Comparison of ENCODE assay signal across 9 mouse cellular contexts in genomic region chr15:77018740-77019340, GRCm38 (mm10). TPM values are rescaled to one million over a fixed set of nuclear protein-coding genes. Genes with fewer than 3 reads are reported as not detected.
A peak's percentile ranks its signal among the peaks of the same experiment; 100 is the strongest.
DNase-seq lines count a peak whose midpoint lies in the region; ATAC-seq lines count a peak whose summit lies in the region.
"Had no signal": no experiment of that assay in that cellular context is flagged by ENCODE, and none has a peak within 500 bp of the region (broad histone marks: within the 10 kb centered on the region; RNA-seq: fewer than 3 reads in every experiment).

No protein-coding gene starts in this region.

- H3K4me2 ChIP-seq in heart, embryonic 13.5 days: peak overlapping the region; percentile 47
- H3K4me2 ChIP-seq in neural tube, embryonic 15.5 days: no peak overlapping the region
- H3K4me2 ChIP-seq: hindbrain, embryonic 15.5 days had no signal

- DNase-seq in cerebellum, postnatal 10 days: peak; percentile 56 to 59
- no peak for DNase-seq in cerebellum, adult 9-10 months
- peak; percentile 59 to 69 for DNase-seq in kidney, postnatal 4 days
- no peak for DNase-seq in kidney, adult 9 months
- peak; percentile 57 for DNase-seq in A20 (ENCODE audit: low read depth, low spot score)

- H3K36me3 ChIP-seq in heart, embryonic 13.5 days: peaks cover 14% of the 10 kb centered on the region
- H3K36me3 ChIP-seq in neural tube, embryonic 15.5 days: no peaks in the 10 kb centered on the region
- H3K36me3 ChIP-seq: hindbrain, embryonic 15.5 days had no signal

- H3K4me3 ChIP-seq in heart, embryonic 13.5 days: peak overlapping the region; percentile 8; the same call in 1 of the 2 replicates
- H3K4me3 ChIP-seq in neural tube, embryonic 15.5 days (replicated peaks): no peak overlapping the region
- H3K4me3 ChIP-seq: hindbrain, embryonic 15.5 days had no signal

- no peak; the same call in 1 of the 2 replicates for ATAC-seq in heart, embryonic 13.5 days (ENCODE audit: extremely low read depth, insufficient number of reproducible peaks, low FRiP score, low TSS enrichment)
- no peak for ATAC-seq in neural tube, embryonic 15.5 days (ENCODE audit: low FRiP score)
- ATAC-seq in erythroid progenitor cell, adult 5-6 weeks (replicated peaks; ENCODE audit: low FRiP score, poor library complexity, severe bottlenecking): no peak

- H3K9ac ChIP-seq in heart, embryonic 13.5 days: peak overlapping the region; percentile 68
- no peak overlapping the region for H3K9ac ChIP-seq in neural tube, embryonic 15.5 days (replicated peaks)
- H3K9ac ChIP-seq: hindbrain, embryonic 15.5 days had no signal

- H3K4me1 ChIP-seq in heart, embryonic 13.5 days: peaks cover 95% of the 10 kb centered on the region
- H3K4me1 ChIP-seq in neural tube, embryonic 15.5 days: peaks cover 13% of the 10 kb centered on the region

- H3K9me3 ChIP-seq in heart, embryonic 13.5 days: no peaks in the 10 kb centered on the region
- H3K9me3 ChIP-seq in neural tube, embryonic 15.5 days (replicated peaks): no peaks in the 10 kb centered on the region
- H3K9me3 ChIP-seq: hindbrain, embryonic 15.5 days had no signal

- 30% methylated on average over 6 of the region's 6 CpGs for WGBS in heart, embryonic 13.5 days
- WGBS in neural tube, embryonic 15.5 days: 68% methylated on average over 6 of the region's 6 CpGs

- H3K27ac ChIP-seq in heart, embryonic 13.5 days (replicated peaks): peak overlapping the region; percentile 95
- H3K27ac ChIP-seq in neural tube, embryonic 15.5 days (replicated peaks): no peak overlapping the region
- H3K27ac ChIP-seq: hindbrain, embryonic 15.5 days had no signal

- H3K27me3 ChIP-seq in heart, embryonic 13.5 days (replicated peaks): no peaks in the 10 kb centered on the region
- H3K27me3 ChIP-seq in neural tube, embryonic 15.5 days (replicated peaks): no peaks in the 10 kb centered on the region
- H3K27me3 ChIP-seq: hindbrain, embryonic 15.5 days had no signal

RNA-seq across cellular contexts. Expression of gene Apol6, which starts 25.7 kb away (rescaled TPM):
- polyA plus RNA-seq in heart, embryonic 13.5 days (2015; fragmentation: Nextera tagmentation; extraction: Ambion mirVana): 0.06 and 0.15 TPM in 2 replicates
- polyA plus RNA-seq in neural tube, embryonic 15.5 days (2015; fragmentation: Nextera tagmentation; extraction: Ambion mirVana): 0.54 TPM in 1 of 2 replicates, not detected in the other
- not detected in 2 replicates for total RNA-seq in erythroid progenitor cell, adult 5-6 weeks (2015; ENCODE audit: low replicate concordance)
- not detected in 2 replicates for total RNA-seq in erythroid progenitor cell, adult 5-6 weeks (2017; ENCODE audit: low replicate concordance)
- polyA plus RNA-seq: hindbrain, embryonic 15.5 days had no signal

RNA-seq across cellular contexts. Expression of gene Mb, which starts 31.6 kb away (rescaled TPM):
- 519 and 566 TPM in 2 replicates for polyA plus RNA-seq in heart, embryonic 13.5 days (2015; fragmentation: Nextera tagmentation; extraction: Ambion mirVana)
- 1.3 TPM in 2 replicates for polyA plus RNA-seq in neural tube, embryonic 15.5 days (2015; fragmentation: Nextera tagmentation; extraction: Ambion mirVana)
- total RNA-seq in erythroid progenitor cell, adult 5-6 weeks (2015; ENCODE audit: low replicate concordance): not detected in 2 replicates
- total RNA-seq in erythroid progenitor cell, adult 5-6 weeks (2017; ENCODE audit: low replicate concordance): not detected in 2 replicates

Comparison
In these comparisons a context has a peak if more than half of its experiments do, and no peak if none do; other contexts are left out.
1. DNase-seq: peak in cerebellum, postnatal 10 days (2 of 2), kidney, postnatal 4 days (2 of 2) and A20 (single experiment); none in cerebellum, adult 9-10 months (single experiment) and kidney, adult 9 months (single experiment).
2. RNA of gene Mb, which starts 31.6 kb away (polyA plus RNA-seq): 519 to 566 TPM in heart, embryonic 13.5 days; 1.3 TPM in neural tube, embryonic 15.5 days; every median in the first group is over 100 times any median in the second.